8 mouse cellular contexts compared by ENCODE assay signal in genomic region chr2:32575586-32576160, GRCm38 (mm10). TPM values are rescaled to one million over a fixed set of nuclear protein-coding genes. Genes with fewer than 3 reads are reported as not detected.
DNase-seq lines count a peak whose midpoint lies in the region; ATAC-seq and TF ChIP-seq lines count a peak whose summit lies in the region.

TSS of gene 9430097D07Rik (minus strand) at chr2:32575684.

- no peaks in the 10 kb centered on the region for H3K9me3 ChIP-seq in forebrain, embryonic 11.5 days (ENCODE audit: control insufficient read depth, low read length)
- no peaks in the 10 kb centered on the region for H3K9me3 ChIP-seq in stomach, embryonic 14.5 days (ENCODE audit: control insufficient read depth, low read depth, low read length)

- WGBS in forebrain, embryonic 11.5 days: 3% methylated on average over 28 of the region's 28 CpGs
- WGBS in stomach, embryonic 14.5 days: 6% methylated on average over 28 of the region's 28 CpGs

- no peaks in the 10 kb centered on the region for H3K36me3 ChIP-seq in forebrain, embryonic 11.5 days (ENCODE audit: control insufficient read depth, insufficient read depth, low read length)
- H3K36me3 ChIP-seq in stomach, embryonic 14.5 days (ENCODE audit: control insufficient read depth, insufficient read depth, low read length): no peaks in the 10 kb centered on the region

- peak within 1 kb of the TSS; percentile 35 for H3K4me3 ChIP-seq in forebrain, embryonic 11.5 days (ENCODE audit: low read depth, low read length)
- peak within 1 kb of the TSS; percentile 58 for H3K4me3 ChIP-seq in layer of hippocampus, adult 2 months
- peak within 1 kb of the TSS; percentile 33 for H3K4me3 ChIP-seq in stomach, embryonic 14.5 days (ENCODE audit: low read depth, low read length)

- ATAC-seq in forebrain, embryonic 11.5 days (replicated peaks; ENCODE audit: low FRiP score): peak; percentile 71; the same call in 1 of the 2 replicates
- peak; percentile 59 for ATAC-seq in megakaryocyte-erythroid progenitor cell, adult 5-6 weeks (replicated peaks; ENCODE audit: low FRiP score, low TSS enrichment, poor library complexity, severe bottlenecking)
- ATAC-seq in stomach, embryonic 14.5 days (ENCODE audit: insufficient number of reproducible peaks, insufficient read depth, low FRiP score, low read depth): no peak

- H3K27ac ChIP-seq in forebrain, embryonic 11.5 days (ENCODE audit: low read depth, low read length): no peak within 1 kb of the TSS
- peak within 1 kb of the TSS; percentile 61 for H3K27ac ChIP-seq in layer of hippocampus, adult 2 months
- H3K27ac ChIP-seq in stomach, embryonic 14.5 days (ENCODE audit: low read length): no peak within 1 kb of the TSS

- H3K4me1 ChIP-seq in forebrain, embryonic 11.5 days (replicated peaks; ENCODE audit: control insufficient read depth, insufficient read depth, low read length): no peaks in the 10 kb centered on the region; the same call in 1 of the 2 replicates
- H3K4me1 ChIP-seq in stomach, embryonic 14.5 days (ENCODE audit: control insufficient read depth, insufficient read depth, low read length): peaks cover 11% of the 10 kb centered on the region; the same call in 1 of the 2 replicates

- H3K4me2 ChIP-seq in forebrain, embryonic 11.5 days (ENCODE audit: low read depth, low read length, severe bottlenecking): peak within 1 kb of the TSS; percentile 88
- peak within 1 kb of the TSS; percentile 63 for H3K4me2 ChIP-seq in stomach, embryonic 14.5 days (replicated peaks; ENCODE audit: low read depth, low read length)

- DNase-seq in kidney, postnatal 10 days: peak; percentile 46
- DNase-seq in kidney, adult 9 months: no peak
- DNase-seq in cerebellum, adult 11 months: peak; percentile 68
- peak; percentile 84 for DNase-seq in forebrain, embryonic 11.5 days (ENCODE audit: low spot score)
- peak; percentile 66 to 74 for DNase-seq in layer of hippocampus, adult 2 months (ENCODE audit: low spot score in 2 of 2)
- DNase-seq in ovary, postnatal 36 days (ENCODE audit: low spot score): no peak

- TF ChIP-seq CTCF in layer of hippocampus, adult 2 months (conservative IDR thresholded peaks at IDR 0.05): no peak

- H3K9ac ChIP-seq in forebrain, embryonic 11.5 days (ENCODE audit: low read length): peak within 1 kb of the TSS; percentile 49
- peak within 1 kb of the TSS; percentile 40 for H3K9ac ChIP-seq in stomach, embryonic 14.5 days (replicated peaks; ENCODE audit: low read depth, low read length)

- H3K27me3 ChIP-seq in forebrain, embryonic 11.5 days (ENCODE audit: control insufficient read depth, insufficient read depth, low read length): peaks cover 12% of the 10 kb centered on the region
- 0 out of 2 replicates have a peak, but pooled peaks cover 4% of the 10 kb centered on the region for H3K27me3 ChIP-seq in stomach, embryonic 14.5 days (ENCODE audit: control insufficient read depth, insufficient read depth, low read length)

RNA-seq across cellular contexts. Expression of gene 9430097D07Rik, which starts in this region (rescaled TPM):
- 0.35 TPM in 1 of 2 replicates, not detected in the other for polyA plus RNA-seq in forebrain, embryonic 11.5 days (2014; fragmentation: Nextera tagmentation; extraction: Ambion mirVana)
- total RNA-seq in layer of hippocampus, adult 2 months (2021): under 1 TPM in 1 of 2 experiments, not detected in 1; 0.71 TPM
- not detected in 2 replicates for total RNA-seq in megakaryocyte-erythroid progenitor cell, adult 5-6 weeks (2014; fragmentation: Nextera tagmentation)
- total RNA-seq in megakaryocyte-erythroid progenitor cell, adult 5-6 weeks (2017): 0.75 TPM in 1 of 2 replicates, not detected in the other
- polyA plus RNA-seq in stomach, embryonic 14.5 days (2014; fragmentation: Nextera tagmentation; extraction: Ambion mirVana): 0.22 TPM in 1 of 2 replicates, not detected in the other

Comparison
In these comparisons a context has a peak if more than half of its experiments do, and no peak if none do; other contexts are left out.
1. DNase-seq: peak in kidney, postnatal 10 days (single experiment) and cerebellum, adult 11 months (single experiment); none in kidney, adult 9 months (single experiment) and ovary, postnatal 36 days (single experiment).
2. Peak in DNase-seq, ATAC-seq, H3K4me3 ChIP-seq, H3K9ac ChIP-seq and H3K4me2 ChIP-seq in forebrain, embryonic 11.5 days; RNA of the gene not detected or under 1 TPM.
3. Peak in DNase-seq, H3K4me3 ChIP-seq and H3K27ac ChIP-seq in layer of hippocampus, adult 2 months; RNA of the gene not detected or under 1 TPM.
4. Peak in ATAC-seq in megakaryocyte-erythroid progenitor cell, adult 5-6 weeks; RNA of the gene not detected or under 1 TPM.
5. Peak in every context shown above with its lines, with median percentiles within 50 percentile points of each other: H3K4me3 ChIP-seq.